Mouse (Mus musculus) heart, embryonic 11.5 days (tissue): ENCODE data around the gene Sacs. TPM values are rescaled to one million over a fixed set of nuclear protein-coding genes. Genes with fewer than 3 reads are reported as not detected.

Source experiments
- ATAC-seq: fragments of 200-750 bp; cut with Nextera tagmentation; replicated peaks from 2 replicates; pipeline ENCODE4 v1.8.0; 2017; ENCODE audit warnings: moderate library complexity; ENCODE audit not compliant: insufficient number of reproducible peaks, low FRiP score, low TSS enrichment
- H3K27ac ChIP-seq: fragments of 300-500 bp; sonication (generic); 2 replicates; pipeline ENCODE4 v1.5.1; 2014; ENCODE audit warnings: mild to moderate bottlenecking, low read depth, low read length
- H3K27me3 ChIP-seq: fragments of 300-500 bp; sonication (generic); 2 replicates; pipeline ENCODE4 v1.6.1; 2014; ENCODE audit warnings: mild to moderate bottlenecking, low read length, mixed read lengths; ENCODE audit not compliant: control insufficient read depth, insufficient read depth
- H3K36me3 ChIP-seq: fragments of 300-500 bp; sonication (generic); 2 replicates; pipeline ENCODE4 v1.6.1; 2014; ENCODE audit warnings: mild to moderate bottlenecking, low read length, moderate library complexity, mixed read lengths; ENCODE audit not compliant: control insufficient read depth, insufficient read depth
- H3K4me1 ChIP-seq: fragments of 300-500 bp; sonication (generic); 2 replicates; pipeline ENCODE4 v1.6.1; 2014; ENCODE audit warnings: low read length; ENCODE audit not compliant: control insufficient read depth, insufficient read depth
- H3K4me2 ChIP-seq: fragments of 300-500 bp; sonication (generic); 2 replicates; pipeline ENCODE4 v1.6.1; 2014; ENCODE audit warnings: mild to moderate bottlenecking, moderate library complexity
- H3K4me3 ChIP-seq: fragments of 300-500 bp; sonication (generic); 2 replicates; pipeline ENCODE4 v1.5.1; 2014; ENCODE audit warnings: low read depth, low read length
- H3K9ac ChIP-seq: fragments of 300-500 bp; sonication (generic); 2 replicates; pipeline ENCODE4 v1.6.1; 2014; ENCODE audit warnings: mild to moderate bottlenecking, low read depth, low read length, moderate library complexity
- H3K9me3 ChIP-seq: fragments of 300-500 bp; sonication (generic); replicated peaks from 2 replicates; pipeline ENCODE4 v1.6.1; 2016; ENCODE audit warnings: low read length; ENCODE audit not compliant: control insufficient read depth
- WGBS: fragments of 180-500 bp; shearing (Covaris S2); extraction: QIAGEN DNeasy Blood & Tissue Kit; methylation state at CpG from one replicate; pipeline ENCODE4 v1.1.7; 2014; ENCODE audit not compliant: insufficient replicate concordance; 5-methylcytosine and 5-hydroxymethylcytosine counted together
- polyA plus RNA-seq: library from polyadenylated mRNA; unstranded; fragments of >200 nt; fragmentation: Nextera tagmentation; extraction: Ambion mirVana; gene quantifications from 2 replicates; pipeline ENCODE4 v1.2.1, GENCODE M21; 2014

Gene Sacs
- polyA plus RNA-seq, 1 experiment from 2014 or later, result 5.0 TPM

- Histone ChIP-seq H3K36me3 (no peaks in the 10 kb centered on the region), H3K4me1 (no peaks in the 10 kb centered on the region), H3K4me2 (no peak overlapping the region), H3K27me3 (no peaks in the 10 kb centered on the region), H3K27ac (no peak overlapping the region), H3K4me3 (no peak overlapping the region), H3K9ac (no peak overlapping the region), H3K9me3 (no peaks in the 10 kb centered on the region)
- 50% methylated on average over 5 of the region's 5 CpGs for WGBS
- no peak for ATAC-seq
Observed at GRCm38 (mm10) chr14:61235846-61236474, 97.7 kb downstream of the Sacs start.

- WGBS, result 41% methylated on average over 4 of the region's 4 CpGs
- ATAC-seq, result no peak
- Histone ChIP-seq H3K27me3 (no peaks in the 10 kb centered on the region), H3K4me2 (no peak overlapping the region), H3K36me3 (no peaks in the 10 kb centered on the region), H3K9ac (no peak overlapping the region), H3K9me3 (no peaks in the 10 kb centered on the region), H3K27ac (no peak overlapping the region), H3K4me1 (no peaks in the 10 kb centered on the region), H3K4me3 (no peak overlapping the region)
Observed at GRCm38 (mm10) chr14:61237101-61237654, 98.9 kb downstream of the Sacs start.

GRCm38 (mm10) chr14:61238751-61239150, 100.5 kb downstream of the Sacs start:
- Histone ChIP-seq H3K4me3 (no peak overlapping the region), H3K9me3 (no peaks in the 10 kb centered on the region), H3K27me3 (no peaks in the 10 kb centered on the region), H3K4me2 (no peak overlapping the region), H3K36me3 (no peaks in the 10 kb centered on the region), H3K9ac (no peak overlapping the region), H3K4me1 (no peaks in the 10 kb centered on the region), H3K27ac (no peak overlapping the region)
- 55% methylated on average over 9 of the region's 9 CpGs for WGBS
- ATAC-seq, result no peak

- Histone ChIP-seq H3K9ac (no peak overlapping the region), H3K4me3 (no peak overlapping the region), H3K4me2 (no peak overlapping the region), H3K9me3 (0 out of 2 replicates have a peak, but pooled peaks cover 4% of the 10 kb centered on the region), H3K4me1 (no peaks in the 10 kb centered on the region), H3K36me3 (no peaks in the 10 kb centered on the region), H3K27ac (no peak overlapping the region), H3K27me3 (no peaks in the 10 kb centered on the region)
- ATAC-seq, result no peak
- 34% methylated on average over 6 of the region's 6 CpGs for WGBS
Observed at GRCm38 (mm10) chr14:61242611-61243010, 104.4 kb downstream of the Sacs start.

GRCm38 (mm10) chr14:61246444-61246843, 108.2 kb downstream of the Sacs start:
- WGBS, result 68% methylated on average over 3 of the region's 3 CpGs
- no peak for ATAC-seq
- Histone ChIP-seq H3K27ac (no peak overlapping the region), H3K9ac (no peak overlapping the region), H3K4me3 (no peak overlapping the region), H3K9me3 (peaks cover 7% of the 10 kb centered on the region; the same call in 1 of the 2 replicates), H3K4me2 (no peak overlapping the region), H3K4me1 (no peaks in the 10 kb centered on the region), H3K27me3 (no peaks in the 10 kb centered on the region), H3K36me3 (no peaks in the 10 kb centered on the region)

GRCm38 (mm10) chr14:61252596-61253388, 114.5 kb downstream of the Sacs start:
- no peak overlapping the region for H3K27ac ChIP-seq
- H3K4me1 ChIP-seq, result no peaks in the 10 kb centered on the region
- 76% methylated on average over 15 of the region's 15 CpGs for WGBS
- H3K9me3 ChIP-seq, result peaks cover 3% of the 10 kb centered on the region; the same call in 1 of the 2 replicates
- H3K27me3 ChIP-seq, result no peaks in the 10 kb centered on the region
- no peak overlapping the region for H3K4me3 ChIP-seq
- no peaks in the 10 kb centered on the region for H3K36me3 ChIP-seq
- no peak overlapping the region for H3K9ac ChIP-seq
- no peak for ATAC-seq
- no peak overlapping the region for H3K4me2 ChIP-seq

GRCm38 (mm10) chr14:61258352-61258751, 120.1 kb downstream of the Sacs start, which contains the start of gene Sgcg:
Gene Sgcg (minus strand): TSS chr14:61258490.
- WGBS, result 52% methylated on average over 11 of the region's 11 CpGs
- no peak for ATAC-seq
- no peaks in the 10 kb centered on the region for H3K27me3 ChIP-seq
- no peak within 1 kb of the TSS for H3K27ac ChIP-seq
- H3K4me1 ChIP-seq, result no peaks in the 10 kb centered on the region
- H3K4me3 ChIP-seq, result no peak within 1 kb of the TSS
- no peak within 1 kb of the TSS for H3K4me2 ChIP-seq
- H3K9ac ChIP-seq, result no peak within 1 kb of the TSS
- no peaks in the 10 kb centered on the region for H3K36me3 ChIP-seq
- no peaks in the 10 kb centered on the region for H3K9me3 ChIP-seq

- H3K27ac ChIP-seq, result no peak overlapping the region
- H3K4me3 ChIP-seq, result no peak overlapping the region
- no peaks in the 10 kb centered on the region for H3K4me1 ChIP-seq
- H3K36me3 ChIP-seq, result no peaks in the 10 kb centered on the region
- no peak overlapping the region for H3K9ac ChIP-seq
- no peak overlapping the region for H3K4me2 ChIP-seq
- WGBS, result 54% methylated on average over 3 of the region's 3 CpGs
- no peak for ATAC-seq
- no peaks in the 10 kb centered on the region for H3K9me3 ChIP-seq
- H3K27me3 ChIP-seq, result no peaks in the 10 kb centered on the region
Observed at GRCm38 (mm10) chr14:61259084-61259483, 120.8 kb downstream of the Sacs start.
